Mouse (Mus musculus) liver, embryonic 13.5 days (tissue): ENCODE data around the gene Prokr1. TPM values are rescaled to one million over a fixed set of nuclear protein-coding genes. Genes with fewer than 3 reads are reported as not detected.
A peak's percentile ranks its signal among the peaks of the same experiment; 100 is the strongest.
"Not testable (repeated sequence)": the region's sequence is repeated elsewhere in the genome, so short reads cannot be mapped to it uniquely, and the experiment has no call there.

Source experiments
- ATAC-seq: fragments of 200-750 bp; cut with Nextera tagmentation; 2 replicates; pipeline ENCODE4 v1.8.0; 2017; ENCODE audit warnings: low read depth, mild to moderate bottlenecking, moderate number of reproducible peaks, moderate library complexity
- DNase-seq: peaks from one replicate; pipeline ENCODE4 v3.0.0; 2022
- H3K27ac ChIP-seq: fragments of 300-500 bp; sonication (generic); 2 replicates; pipeline ENCODE4 v1.5.1; 2015; ENCODE audit warnings: moderate library complexity, mild to moderate bottlenecking, inconsistent platforms
- H3K27me3 ChIP-seq: fragments of 300-500 bp; sonication (generic); 2 replicates; pipeline ENCODE4 v1.6.1; 2015; ENCODE audit warnings: mild to moderate bottlenecking, inconsistent platforms
- H3K36me3 ChIP-seq: fragments of 300-500 bp; sonication (generic); 2 replicates; pipeline ENCODE4 v1.6.1; 2015; ENCODE audit warnings: mild to moderate bottlenecking, inconsistent platforms
- H3K4me1 ChIP-seq: fragments of 300-500 bp; sonication (generic); replicated peaks from 2 replicates; pipeline ENCODE4 v1.6.1; 2015; ENCODE audit warnings: inconsistent platforms
- H3K4me2 ChIP-seq: fragments of 300-500 bp; sonication (generic); 2 replicates; pipeline ENCODE4 v1.6.1; 2015; ENCODE audit warnings: inconsistent platforms, mild to moderate bottlenecking, moderate library complexity
- H3K4me3 ChIP-seq: fragments of 300-500 bp; sonication (generic); replicated peaks from 2 replicates; pipeline ENCODE4 v1.5.1; 2015; ENCODE audit warnings: mild to moderate bottlenecking, inconsistent platforms
- H3K9ac ChIP-seq: fragments of 300-500 bp; sonication (generic); 2 replicates; pipeline ENCODE4 v1.6.1; 2015; ENCODE audit warnings: mild to moderate bottlenecking, inconsistent platforms
- H3K9me3 ChIP-seq: fragments of 300-500 bp; sonication (generic); replicated peaks from 2 replicates; pipeline ENCODE4 v1.6.1; 2016; ENCODE audit warnings: inconsistent platforms
- WGBS: fragments of 180-500 bp; shearing (Covaris S2); methylation state at CpG from one replicate; pipeline ENCODE4 v1.1.7; 2015; ENCODE audit not compliant: insufficient replicate concordance; 5-methylcytosine and 5-hydroxymethylcytosine counted together
- polyA plus RNA-seq: library from polyadenylated mRNA; unstranded; fragments of >200 nt; fragmentation: Nextera tagmentation; extraction: Ambion mirVana; gene quantifications from 2 replicates; pipeline ENCODE4 v1.2.1, GENCODE M21; 2015

Prokr1 gene
- polyA plus RNA-seq, 1 experiment from 2014 or later = 4.9 TPM

- Histone ChIP-seq H3K4me3 (no peak overlapping the region), H3K4me1 (no peaks in the 10 kb centered on the region), H3K36me3 (no peaks in the 10 kb centered on the region), H3K27me3 (peaks cover 20% of the 10 kb centered on the region), H3K9me3 (no peaks in the 10 kb centered on the region), H3K4me2 (no peak overlapping the region), H3K27ac (no peak overlapping the region), H3K9ac (no peak overlapping the region)
- ATAC-seq (no peak), DNase-seq (no peak)
- WGBS = 56% methylated on average over 10 of the region's 10 CpGs
Measured at GRCm38 (mm10) chr6:87597116-87597833, 6.7 kb upstream of the Prokr1 start.

GRCm38 (mm10) chr6:87594188-87594587, 3.6 kb upstream of the Prokr1 start:
- ATAC-seq (no peak), DNase-seq (no peak)
- no peaks in the 10 kb centered on the region for H3K36me3 ChIP-seq
- H3K27me3 ChIP-seq = peaks cover 25% of the 10 kb centered on the region
- H3K9me3 ChIP-seq = no peaks in the 10 kb centered on the region
- H3K27ac ChIP-seq = no peak overlapping the region
- WGBS = 56% methylated on average over 6 of the region's 6 CpGs
- H3K4me1 ChIP-seq = peaks cover 21% of the 10 kb centered on the region
- H3K4me2 ChIP-seq = no peak overlapping the region
- no peak overlapping the region for H3K4me3 ChIP-seq
- no peak overlapping the region for H3K9ac ChIP-seq

GRCm38 (mm10) chr6:87589718-87590393, 687 bp downstream of the Prokr1 start:
- 12% methylated on average over 12 of the region's 12 CpGs for WGBS
- Histone ChIP-seq H3K36me3 (peaks cover 20% of the 10 kb centered on the region), H3K27ac (peak overlapping the region; percentile 80), H3K4me1 (peaks cover 65% of the 10 kb centered on the region), H3K4me2 (peak overlapping the region; percentile 97), H3K9me3 (no peaks in the 10 kb centered on the region), H3K9ac (peak overlapping the region; percentile 89), H3K27me3 (peaks cover 39% of the 10 kb centered on the region), H3K4me3 (peak overlapping the region; percentile 79)
- ATAC-seq = peak; percentile 71
- DNase-seq = peak; percentile 45

GRCm38 (mm10) chr6:87583991-87584390, 6.6 kb downstream of the Prokr1 start:
- ATAC-seq (no peak), DNase-seq (no peak)
- no peaks in the 10 kb centered on the region for H3K9me3 ChIP-seq
- peak overlapping the region; percentile 44 for H3K4me2 ChIP-seq
- peak overlapping the region; percentile 55 for H3K9ac ChIP-seq
- 81% methylated on average over 7 of the region's 7 CpGs for WGBS
- peak overlapping the region; percentile 99 for H3K27ac ChIP-seq
- H3K4me3 ChIP-seq = no peak overlapping the region; the same call in 1 of the 2 replicates
- H3K4me1 ChIP-seq = peaks cover 78% of the 10 kb centered on the region
- H3K27me3 ChIP-seq = peaks cover 29% of the 10 kb centered on the region
- H3K36me3 ChIP-seq = peaks cover 46% of the 10 kb centered on the region

- Histone ChIP-seq H3K9ac (peak overlapping the region; percentile 70), H3K27ac (peak overlapping the region; percentile 99), H3K4me1 (peaks cover 70% of the 10 kb centered on the region), H3K36me3 (peaks cover 41% of the 10 kb centered on the region), H3K9me3 (no peaks in the 10 kb centered on the region), H3K4me2 (peak overlapping the region; percentile 68), H3K4me3 (peak overlapping the region; percentile 34), H3K27me3 (peaks cover 21% of the 10 kb centered on the region)
- ATAC-seq (peak; percentile 97), DNase-seq (peak; percentile 82)
- WGBS = 15% methylated on average over 1 of the region's 1 CpGs
Measured at GRCm38 (mm10) chr6:87583183-87583611, 7.3 kb downstream of the Prokr1 start.

- DNase-seq (no peak), ATAC-seq (no peak)
- 15% methylated on average over 6 of the region's 6 CpGs for WGBS
- Histone ChIP-seq H3K4me3 (peak overlapping the region; percentile 34), H3K4me2 (peak overlapping the region; percentile 68), H3K27me3 (peaks cover 13% of the 10 kb centered on the region), H3K36me3 (peaks cover 36% of the 10 kb centered on the region), H3K4me1 (peaks cover 62% of the 10 kb centered on the region), H3K9me3 (no peaks in the 10 kb centered on the region), H3K9ac (peak overlapping the region; percentile 70), H3K27ac (peak overlapping the region; percentile 99)
Measured at GRCm38 (mm10) chr6:87582456-87582855, 8.1 kb downstream of the Prokr1 start.

- ATAC-seq (no peak), DNase-seq (no peak)
- H3K36me3 ChIP-seq = peaks cover 32% of the 10 kb centered on the region
- 74% methylated on average over 18 of the region's 18 CpGs for WGBS
- H3K27ac ChIP-seq = peak overlapping the region; percentile 99; the same call in 1 of the 2 replicates
- H3K9ac ChIP-seq = 0 out of 2 replicates have a peak overlapping the region, but pooled peaks have one; percentile 19
- 0 out of 2 replicates have a peak overlapping the region, but pooled peaks have one; percentile 68 for H3K4me2 ChIP-seq
- no peaks in the 10 kb centered on the region for H3K9me3 ChIP-seq
- H3K4me3 ChIP-seq = no peak overlapping the region
- H3K4me1 ChIP-seq = peaks cover 58% of the 10 kb centered on the region
- peaks cover 6% of the 10 kb centered on the region; the same call in 1 of the 2 replicates for H3K27me3 ChIP-seq
Measured at GRCm38 (mm10) chr6:87581581-87581980, 9.0 kb downstream of the Prokr1 start.

- 83% methylated on average over 15 of the region's 15 CpGs for WGBS
- no peak overlapping the region for H3K4me3 ChIP-seq
- ATAC-seq (no peak), DNase-seq (no peak)
- H3K4me2 ChIP-seq = no peak overlapping the region
- no peak overlapping the region for H3K27ac ChIP-seq
- H3K9me3 ChIP-seq = no peaks in the 10 kb centered on the region
- 0 out of 2 replicates have a peak, but pooled peaks cover 3% of the 10 kb centered on the region for H3K27me3 ChIP-seq
- H3K9ac ChIP-seq = no peak overlapping the region
- H3K36me3 ChIP-seq = peaks cover 30% of the 10 kb centered on the region
- H3K4me1 ChIP-seq = peaks cover 56% of the 10 kb centered on the region
Measured at GRCm38 (mm10) chr6:87581071-87581470, 9.5 kb downstream of the Prokr1 start.

- Histone ChIP-seq H3K9ac (no peak overlapping the region), H3K27me3 (peaks cover 6% of the 10 kb centered on the region; the same call in 1 of the 2 replicates), H3K4me2 (no peak overlapping the region), H3K36me3 (peaks cover 27% of the 10 kb centered on the region), H3K9me3 (no peaks in the 10 kb centered on the region), H3K27ac (no peak overlapping the region), H3K4me3 (no peak overlapping the region), H3K4me1 (peaks cover 29% of the 10 kb centered on the region)
- ATAC-seq = no peak
- WGBS = 48% methylated on average over 9 of the region's 9 CpGs
- DNase-seq = no peak
Measured at GRCm38 (mm10) chr6:87578247-87578646, 12.3 kb downstream of the Prokr1 start.

- Histone ChIP-seq H3K9me3 (no peaks in the 10 kb centered on the region), H3K4me2 (no peak overlapping the region), H3K36me3 (peaks cover 26% of the 10 kb centered on the region), H3K27ac (no peak overlapping the region), H3K4me1 (peaks cover 16% of the 10 kb centered on the region), H3K27me3 (peaks cover 11% of the 10 kb centered on the region), H3K9ac (no peak overlapping the region; the same call in 1 of the 2 replicates), H3K4me3 (no peak overlapping the region)
- DNase-seq = no peak
- no peak for ATAC-seq
- 51% methylated on average over 4 of the region's 4 CpGs for WGBS
Measured at GRCm38 (mm10) chr6:87576648-87577330, 13.8 kb downstream of the Prokr1 start.

GRCm38 (mm10) chr6:87571863-87572262, 18.7 kb downstream of the Prokr1 start:
- ATAC-seq, H3K4me2 ChIP-seq, H3K9me3 ChIP-seq, H3K27ac ChIP-seq, H3K9ac ChIP-seq, H3K4me3 ChIP-seq, H3K36me3 ChIP-seq, DNase-seq, H3K4me1 ChIP-seq: not testable (repeated sequence)
- peaks cover 21% of the 10 kb centered on the region for H3K27me3 ChIP-seq
